Mouse (Mus musculus) ovary, adult 10 weeks (tissue): ENCODE data around the gene Tlr11. TPM values are rescaled to one million over a fixed set of nuclear protein-coding genes. Genes with fewer than 3 reads are reported as not detected.

ENCODE experiments used
- polyA plus RNA-seq: library from polyadenylated mRNA; stranded (reverse); fragments of 350-450 nt; fragmentation: Illumina TruSeq; extraction: RNeasy Lipid Tissue Mini Kit (QIAGEN cat#74804); gene quantifications from one replicate; pipeline ENCODE4 v1.2.3, GENCODE M21; 2014

Gene Tlr11
- polyA plus RNA-seq = 0.71 TPM

DNA sequence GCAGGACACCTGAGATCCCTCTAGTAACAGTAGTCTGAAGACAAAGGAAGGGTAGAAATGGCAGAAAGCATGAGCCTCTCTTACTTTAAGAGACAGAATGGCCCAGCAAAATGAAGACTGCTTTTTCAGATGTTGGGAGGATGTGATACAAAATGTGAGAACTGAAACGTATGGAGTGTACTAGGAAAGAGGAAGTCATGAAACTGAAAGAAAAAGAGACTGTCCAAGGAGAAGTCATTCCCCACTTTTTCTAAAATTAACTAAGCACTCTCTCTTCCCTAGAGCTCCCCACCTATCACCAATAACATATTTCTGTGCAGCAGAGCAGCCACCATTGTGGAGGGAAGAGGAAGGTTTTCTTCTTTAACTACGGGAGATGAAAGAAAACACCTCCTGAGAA is at the start of gene Tlr11:
Gene Tlr11, plus strand, starts transcription at position 322 of the 400 bp plus-strand sequence.

DNA sequence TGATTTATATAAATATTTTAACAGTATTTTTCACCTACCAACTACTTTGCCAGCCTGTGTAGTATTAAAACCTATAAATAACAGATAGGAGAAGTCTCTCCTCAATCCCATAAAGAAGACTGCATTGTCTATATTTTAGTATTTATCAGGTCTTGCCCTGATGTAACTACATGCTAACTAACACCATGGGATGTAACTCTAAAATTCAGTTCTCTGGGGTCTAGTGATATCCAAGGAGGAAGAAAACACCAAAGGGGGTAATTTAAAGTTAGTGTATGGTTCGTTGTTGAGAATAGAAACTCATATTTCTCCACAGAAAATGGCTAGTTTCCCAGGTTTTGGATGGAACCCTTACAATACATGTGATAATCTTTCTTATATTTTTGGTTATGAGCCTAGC is 31.1 kb upstream of the Tlr11 start, which contains the start of gene Olfr734:
Gene Olfr734, minus strand, starts transcription at position 101 of the 400 bp plus-strand sequence.

DNA sequence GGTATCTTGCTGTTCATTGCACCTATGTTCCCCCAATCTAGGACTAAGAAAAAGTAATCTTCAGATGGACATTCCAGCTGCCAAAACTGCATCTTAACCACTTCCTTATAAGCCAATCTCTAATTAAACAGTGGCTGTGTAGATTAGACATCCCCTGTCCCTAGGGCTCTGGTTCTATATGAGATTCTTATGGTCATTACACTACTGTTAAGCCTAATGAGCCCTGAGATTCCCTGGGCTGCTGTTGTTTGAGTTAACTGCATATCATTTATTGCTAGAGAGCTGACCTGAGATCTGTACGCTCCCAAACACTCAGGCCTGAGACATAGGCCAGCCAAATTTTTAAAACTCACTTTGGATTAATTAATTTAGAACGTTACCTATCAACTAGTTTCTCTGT is 8.9 kb upstream of the Tlr11 start, which contains the start of gene Olfr735:
Gene Olfr735, minus strand, starts transcription at position 77 of the 400 bp plus-strand sequence.

DNA sequence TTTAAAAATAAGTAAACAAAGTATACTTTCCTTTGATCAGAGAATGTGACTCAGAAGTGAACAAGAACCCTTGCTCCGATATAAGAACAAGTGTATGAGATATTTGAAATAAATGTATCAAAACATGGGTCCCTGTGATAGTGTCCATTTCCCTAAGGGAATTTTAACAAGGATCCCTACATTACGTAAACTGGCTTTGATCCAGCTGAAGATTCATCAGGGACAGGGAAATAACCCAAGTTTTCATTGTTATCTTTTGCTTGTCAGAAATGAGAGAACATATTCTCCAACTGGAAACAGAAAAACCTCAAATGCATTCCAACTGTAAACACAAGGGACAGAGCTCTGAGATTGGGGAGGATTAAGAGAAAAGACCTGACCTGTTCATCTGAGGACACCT is 23.1 kb downstream of the Tlr11 start, which contains the start of gene Olfr736:
Gene Olfr736, plus strand, starts transcription at position 301 of the 400 bp plus-strand sequence.

DNA sequence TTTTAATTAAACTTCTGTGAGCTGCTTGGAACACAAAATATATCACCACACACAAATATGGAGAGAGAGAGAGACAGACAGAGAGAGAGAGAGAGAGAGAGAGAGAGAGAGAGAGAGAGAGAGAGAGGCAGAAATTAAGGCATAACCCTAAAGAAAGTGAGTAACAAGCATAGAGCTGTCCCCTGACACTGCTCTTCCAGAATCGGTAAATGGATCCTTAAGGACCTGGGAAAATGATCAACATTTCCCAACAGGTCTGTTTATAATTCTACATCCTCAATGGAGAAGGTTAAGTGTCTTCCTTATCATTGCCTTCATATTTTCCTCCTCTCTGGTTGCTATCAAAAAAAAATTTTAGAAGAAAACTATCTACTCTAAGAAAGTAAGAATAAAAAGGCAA is 49.6 kb downstream of the Tlr11 start, which contains the start of gene Olfr738:
Gene Olfr738, plus strand, starts transcription at position 301 of the 400 bp plus-strand sequence.

Other genes with a start within 250 kb of the Tlr11 start
- not detected for gene Olfr727, start 234.7 kb upstream of the Tlr11 start, polyA plus RNA-seq
- not detected for gene Olfr728, start 215.2 kb upstream of the Tlr11 start, polyA plus RNA-seq
- gene Olfr729, start 205.0 kb upstream of the Tlr11 start, polyA plus RNA-seq = not detected
- not detected for gene Olfr730, start 169.7 kb upstream of the Tlr11 start, polyA plus RNA-seq
- gene Olfr731, start 116.0 kb upstream of the Tlr11 start, polyA plus RNA-seq = not detected
- gene Olfr732, start 73.7 kb upstream of the Tlr11 start, polyA plus RNA-seq = not detected
- not detected for gene Olfr733, start 56.4 kb upstream of the Tlr11 start, polyA plus RNA-seq
- gene Olfr734, start 31.2 kb upstream of the Tlr11 start, polyA plus RNA-seq = not detected
- gene Olfr735, start 9.0 kb upstream of the Tlr11 start, polyA plus RNA-seq = not detected
- gene Olfr736, start 23.2 kb downstream of the Tlr11 start, polyA plus RNA-seq = not detected
- not detected for gene Olfr738, start 49.7 kb downstream of the Tlr11 start, polyA plus RNA-seq
- not detected for gene Olfr739, start 60.7 kb downstream of the Tlr11 start, polyA plus RNA-seq
- gene Olfr740, start 87.6 kb downstream of the Tlr11 start, polyA plus RNA-seq = not detected
- gene Olfr741, start 114.8 kb downstream of the Tlr11 start, polyA plus RNA-seq = not detected
- gene Olfr742, start 145.7 kb downstream of the Tlr11 start, polyA plus RNA-seq = not detected
- gene Olfr743, start 163.9 kb downstream of the Tlr11 start, polyA plus RNA-seq = not detected